Mouse (Mus musculus) liver, embryonic 14.5 days (tissue): ENCODE measurements around the gene Fnbp1.

Source experiments
- CTCF ChIP-seq: IDR thresholded peaks from 2 replicates; pipeline ENCODE4 v1.5.1; 2016; ENCODE audit warnings: antibody characterized with exemption, low read depth, control low read depth
- EP300 ChIP-seq: IDR thresholded peaks from 2 replicates; pipeline ENCODE4 v1.6.1; 2016; ENCODE audit warnings: antibody characterized with exemption, low read depth

- TF ChIP-seq CTCF (no peak), EP300 (no peak)
Observed at GRCm38 (mm10) chr2:31135512-31135931, 6.3 kb downstream of the Fnbp1 start.
